Mouse (Mus musculus): ENCODE measurements at regions not wholly inside any gene's neighbourhood (a gene's known extent, or its start where the extent isn't known, plus 50 kb on each side); places are given as distances from the start of the nearest gene placed in this dataset.

GRCm38 (mm10) chr15:96880066-96880465 lies 175.7 kb downstream of the Slc38a4 start:
- DNase-seq (ENCODE audit: low spot score), result no peak

GRCm38 (mm10) chr15:96878796-96879195 lies 177.0 kb downstream of the Slc38a4 start:
- peak; percentile 85 for DNase-seq (ENCODE audit: low spot score)

GRCm38 (mm10) chr15:96877931-96878330 lies 177.8 kb downstream of the Slc38a4 start:
- no peak for DNase-seq (ENCODE audit: low spot score)

- no peak for DNase-seq (ENCODE audit: low spot score)
Measured at GRCm38 (mm10) chr15:96877271-96877670, 177.7 kb upstream of the Slc38a2 start.

GRCm38 (mm10) chr15:96874145-96874544 lies 174.6 kb upstream of the Slc38a2 start:
- no peak for DNase-seq (ENCODE audit: low spot score)

- DNase-seq (ENCODE audit: low spot score), result no peak
Measured at GRCm38 (mm10) chr15:96873562-96873961, 174.0 kb upstream of the Slc38a2 start.

GRCm38 (mm10) chr15:96873126-96873525 lies 173.6 kb upstream of the Slc38a2 start:
- DNase-seq (ENCODE audit: low spot score), result no peak

GRCm38 (mm10) chr15:96867701-96868100 lies 168.2 kb upstream of the Slc38a2 start:
- no peak for DNase-seq (ENCODE audit: low spot score)

- DNase-seq (ENCODE audit: low spot score), result no peak
Measured at GRCm38 (mm10) chr15:96865932-96866331, 166.4 kb upstream of the Slc38a2 start.

- DNase-seq (ENCODE audit: low spot score), result peak; percentile 60
Measured at GRCm38 (mm10) chr15:96857709-96858108, 158.2 kb upstream of the Slc38a2 start.

GRCm38 (mm10) chr15:96851970-96852768 lies 152.6 kb upstream of the Slc38a2 start:
- DNase-seq (ENCODE audit: low spot score), result peak; percentile 74

- peak; percentile 16 for DNase-seq (ENCODE audit: low spot score)
Measured at GRCm38 (mm10) chr15:96848150-96848549, 148.6 kb upstream of the Slc38a2 start.

GRCm38 (mm10) chr15:96845221-96845620 lies 145.7 kb upstream of the Slc38a2 start:
- no peak for DNase-seq (ENCODE audit: low spot score)

- DNase-seq (ENCODE audit: low spot score), result no peak
Measured at GRCm38 (mm10) chr15:96844290-96844689, 144.8 kb upstream of the Slc38a2 start.

GRCm38 (mm10) chr15:96843589-96843988 lies 144.1 kb upstream of the Slc38a2 start:
- no peak for DNase-seq (ENCODE audit: low spot score)

- DNase-seq (ENCODE audit: low spot score), result no peak
Measured at GRCm38 (mm10) chr15:96842881-96843280, 143.4 kb upstream of the Slc38a2 start.

GRCm38 (mm10) chr15:96836670-96837069 lies 137.1 kb upstream of the Slc38a2 start:
- no peak for DNase-seq (ENCODE audit: low spot score)

GRCm38 (mm10) chr15:96834862-96835261 lies 135.3 kb upstream of the Slc38a2 start:
- DNase-seq (ENCODE audit: low spot score), result no peak

- DNase-seq (ENCODE audit: low spot score), result no peak
Measured at GRCm38 (mm10) chr15:96834162-96834843, 134.8 kb upstream of the Slc38a2 start.

- no peak for DNase-seq (ENCODE audit: low spot score)
Measured at GRCm38 (mm10) chr15:96832389-96832788, 132.9 kb upstream of the Slc38a2 start.

- DNase-seq (ENCODE audit: low spot score), result no peak
Measured at GRCm38 (mm10) chr15:96831256-96831655, 131.7 kb upstream of the Slc38a2 start.

- DNase-seq (ENCODE audit: low spot score), result peak; percentile 74
Measured at GRCm38 (mm10) chr15:96830578-96830977, 131.0 kb upstream of the Slc38a2 start.

GRCm38 (mm10) chr15:96829941-96830340 lies 130.4 kb upstream of the Slc38a2 start:
- DNase-seq (ENCODE audit: low spot score), result peak; percentile 83
